20 mouse cellular contexts compared by ENCODE assay signal in the genomic region with DNA sequence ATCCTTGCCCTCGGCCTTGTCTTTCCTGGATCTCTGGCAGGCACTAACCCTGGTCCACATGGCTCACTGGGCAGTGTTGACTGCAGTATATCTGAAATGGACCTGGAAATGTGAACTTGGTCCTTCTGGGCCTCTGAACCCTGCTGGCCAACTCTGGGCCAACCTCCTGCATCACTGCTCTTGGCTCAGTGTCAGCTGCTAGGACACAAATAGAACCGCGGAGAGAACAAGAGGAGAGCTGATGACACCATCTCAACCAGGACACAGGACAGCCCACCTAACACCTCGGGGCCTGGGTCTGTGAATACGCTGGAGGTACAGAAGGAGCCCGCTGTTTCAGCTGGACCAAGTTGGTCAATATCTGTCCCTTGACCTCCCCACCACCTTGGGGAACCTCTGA.
DNase-seq lines count a peak whose midpoint lies in the region; ATAC-seq and TF ChIP-seq lines count a peak whose summit lies in the region.
"Had no signal": no experiment of that assay in that cellular context is flagged by ENCODE, and none has a peak within 500 bp of the region (broad histone marks: within the 10 kb centered on the region; RNA-seq: fewer than 3 reads in every experiment).

No protein-coding gene starts in this region.

- no peak overlapping the region for H3K9ac ChIP-seq in heart, embryonic 13.5 days
- H3K9ac ChIP-seq in heart, embryonic 15.5 days, result no peak overlapping the region; the same call in 1 of the 2 replicates
- H3K9ac ChIP-seq in heart, postnatal 0 days (replicated peaks; ENCODE audit: low read depth, low read length), result no peak overlapping the region
- no peak overlapping the region for H3K9ac ChIP-seq in stomach, postnatal 0 days (ENCODE audit: low read length)
- H3K9ac ChIP-seq: embryonic facial prominence, embryonic 15.5 days; hindbrain, embryonic 14.5 days; intestine, embryonic 15.5 days had no signal

- H3K9me3 ChIP-seq in heart, embryonic 13.5 days, result no peaks in the 10 kb centered on the region
- no peaks in the 10 kb centered on the region for H3K9me3 ChIP-seq in heart, embryonic 15.5 days (replicated peaks)
- no peaks in the 10 kb centered on the region for H3K9me3 ChIP-seq in heart, postnatal 0 days (replicated peaks; ENCODE audit: control insufficient read depth, low read length)
- no peaks in the 10 kb centered on the region for H3K9me3 ChIP-seq in stomach, postnatal 0 days (ENCODE audit: control insufficient read depth, low read length)
- H3K9me3 ChIP-seq: embryonic facial prominence, embryonic 15.5 days; forebrain, embryonic 10.5 days; hindbrain, embryonic 10.5 days; intestine, embryonic 15.5 days had no signal

- no peak for ATAC-seq in heart, embryonic 13.5 days (ENCODE audit: extremely low read depth, insufficient number of reproducible peaks, low FRiP score, low TSS enrichment)
- no peak for ATAC-seq in heart, embryonic 15.5 days (replicated peaks; ENCODE audit: insufficient number of reproducible peaks, insufficient read depth, low FRiP score, low read depth)
- ATAC-seq in heart, postnatal 0 days (ENCODE audit: insufficient read depth, low read depth), result peak; percentile 75
- no peak for ATAC-seq in stomach, postnatal 0 days (ENCODE audit: low FRiP score, low TSS enrichment)
- ATAC-seq: forebrain, embryonic 14.5 days; intestine, embryonic 15.5 days had no signal

- 43% methylated on average over 6 of the region's 6 CpGs for WGBS in heart, embryonic 13.5 days
- WGBS in heart, embryonic 15.5 days, result 46% methylated on average over 6 of the region's 6 CpGs
- 45% methylated on average over 6 of the region's 6 CpGs for WGBS in heart, postnatal 0 days
- WGBS in stomach, postnatal 0 days, result 86% methylated on average over 6 of the region's 6 CpGs

- 0 out of 2 replicates have a peak, but pooled peaks cover 4% of the 10 kb centered on the region for H3K27me3 ChIP-seq in heart, embryonic 13.5 days (replicated peaks)
- H3K27me3 ChIP-seq in heart, embryonic 15.5 days, result no peaks in the 10 kb centered on the region
- no peaks in the 10 kb centered on the region for H3K27me3 ChIP-seq in heart, postnatal 0 days (ENCODE audit: control insufficient read depth, insufficient read depth, low read length)
- no peaks in the 10 kb centered on the region for H3K27me3 ChIP-seq in stomach, postnatal 0 days (ENCODE audit: control insufficient read depth, insufficient read depth, low read length)
- H3K27me3 ChIP-seq: intestine, embryonic 15.5 days had no signal

- no peak overlapping the region for H3K4me3 ChIP-seq in heart, embryonic 13.5 days
- no peak overlapping the region for H3K4me3 ChIP-seq in heart, embryonic 15.5 days
- H3K4me3 ChIP-seq in heart, postnatal 0 days (ENCODE audit: low read depth, low read length), result no peak overlapping the region
- no peak overlapping the region for H3K4me3 ChIP-seq in stomach, postnatal 0 days (ENCODE audit: low read depth, low read length)
- H3K4me3 ChIP-seq: embryonic facial prominence, embryonic 15.5 days; erythroblast, embryonic 14.5 days; forebrain, embryonic 10.5 days; hindbrain, embryonic 10.5 days; intestine, embryonic 15.5 days had no signal

- no peak overlapping the region for H3K4me2 ChIP-seq in heart, embryonic 13.5 days
- no peak overlapping the region for H3K4me2 ChIP-seq in heart, embryonic 15.5 days
- H3K4me2 ChIP-seq in heart, postnatal 0 days (ENCODE audit: low read depth, low read length), result no peak overlapping the region
- no peak overlapping the region for H3K4me2 ChIP-seq in stomach, postnatal 0 days (replicated peaks; ENCODE audit: low read depth)
- H3K4me2 ChIP-seq: embryonic facial prominence, embryonic 15.5 days; hindbrain, embryonic 14.5 days; intestine, embryonic 15.5 days had no signal

- DNase-seq in heart, adult 11 months, result no peak
- DNase-seq in heart, postnatal 0 days (ENCODE audit: low spot score), result peak; percentile 71
- DNase-seq in stomach, postnatal 0 days (ENCODE audit: low spot score), result no peak
- DNase-seq in left cerebral cortex, adult 9 months (ENCODE audit: low spot score in 2 of 2), result no peak
- DNase-seq: adrenal gland, adult 2 months; adrenal gland, postnatal 25 days; cerebellum, adult 18-20 months; cerebellum, adult 9-11 months; embryo, embryonic 11 days; gastrocnemius, postnatal 36 days; kidney, adult 18-20 months had no signal

- H3K4me1 ChIP-seq in heart, embryonic 13.5 days, result peaks cover 66% of the 10 kb centered on the region
- H3K4me1 ChIP-seq in heart, embryonic 15.5 days (replicated peaks), result peaks cover 42% of the 10 kb centered on the region
- peaks cover 22% of the 10 kb centered on the region for H3K4me1 ChIP-seq in heart, postnatal 0 days (ENCODE audit: control insufficient read depth, insufficient read depth)
- no peaks in the 10 kb centered on the region for H3K4me1 ChIP-seq in stomach, postnatal 0 days (replicated peaks; ENCODE audit: control insufficient read depth, insufficient read depth)

- TF ChIP-seq CTCF in heart, postnatal 0 days (IDR thresholded peaks at IDR 0.05; ENCODE audit: low read depth), result peak; percentile 18; the same call in 1 of the 2 replicates
- no peak for TF ChIP-seq CTCF in stomach, postnatal 0 days (IDR thresholded peaks at IDR 0.05; ENCODE audit: low read depth)

- peak overlapping the region; percentile 46 for H3K27ac ChIP-seq in heart, embryonic 13.5 days (replicated peaks)
- peak overlapping the region; percentile 69 for H3K27ac ChIP-seq in heart, embryonic 15.5 days
- H3K27ac ChIP-seq in heart, postnatal 0 days (ENCODE audit: low read depth), result peak overlapping the region; percentile 60; the same call in 1 of the 2 replicates
- no peak overlapping the region for H3K27ac ChIP-seq in stomach, postnatal 0 days (replicated peaks)
- H3K27ac ChIP-seq: embryonic facial prominence, embryonic 15.5 days; forebrain, embryonic 10.5 days; hindbrain, embryonic 10.5 days; hindbrain, embryonic 14.5 days; intestine, embryonic 15.5 days had no signal

- no peaks in the 10 kb centered on the region for H3K36me3 ChIP-seq in heart, embryonic 13.5 days
- no peaks in the 10 kb centered on the region for H3K36me3 ChIP-seq in heart, embryonic 15.5 days
- no peaks in the 10 kb centered on the region for H3K36me3 ChIP-seq in heart, postnatal 0 days (replicated peaks; ENCODE audit: control insufficient read depth, insufficient read depth, low read length)
- no peaks in the 10 kb centered on the region for H3K36me3 ChIP-seq in stomach, postnatal 0 days (ENCODE audit: control insufficient read depth, insufficient read depth, low read length)
- H3K36me3 ChIP-seq: embryonic facial prominence, embryonic 15.5 days; hindbrain, embryonic 10.5 days; intestine, embryonic 15.5 days had no signal

- no peak for TF ChIP-seq EP300 in heart, postnatal 0 days (IDR thresholded peaks at IDR 0.05; ENCODE audit: low read depth)
- no peak for TF ChIP-seq EP300 in stomach, postnatal 0 days (optimal IDR thresholded peaks at IDR 0.05)
